Mouse (Mus musculus) liver, adult 2 months (tissue): Measurements from ENCODE around the gene Hipk3.

Experiments
- CTCF ChIP-seq: fragments of 200-500 bp; IDR thresholded peaks from 2 replicates; pipeline ENCODE4 v1.5.1; 2011; ENCODE audit warnings: low read depth, low read length, control low read depth
- POLR2A ChIP-seq: fragments of 200-500 bp; IDR thresholded peaks from 2 replicates; pipeline ENCODE4 v1.6.1; 2011; ENCODE audit warnings: low read length, control low read depth; ENCODE audit not compliant: insufficient read depth; ENCODE audit errors: extremely low read depth

- no peak for TF ChIP-seq CTCF
- no peak for TF ChIP-seq POLR2A
Observed at GRCm38 (mm10) chr2:104420805-104421204, 73.4 kb downstream of the Hipk3 start.
